Comparison of ENCODE assay signal across 8 mouse cellular contexts in the genomic region with DNA sequence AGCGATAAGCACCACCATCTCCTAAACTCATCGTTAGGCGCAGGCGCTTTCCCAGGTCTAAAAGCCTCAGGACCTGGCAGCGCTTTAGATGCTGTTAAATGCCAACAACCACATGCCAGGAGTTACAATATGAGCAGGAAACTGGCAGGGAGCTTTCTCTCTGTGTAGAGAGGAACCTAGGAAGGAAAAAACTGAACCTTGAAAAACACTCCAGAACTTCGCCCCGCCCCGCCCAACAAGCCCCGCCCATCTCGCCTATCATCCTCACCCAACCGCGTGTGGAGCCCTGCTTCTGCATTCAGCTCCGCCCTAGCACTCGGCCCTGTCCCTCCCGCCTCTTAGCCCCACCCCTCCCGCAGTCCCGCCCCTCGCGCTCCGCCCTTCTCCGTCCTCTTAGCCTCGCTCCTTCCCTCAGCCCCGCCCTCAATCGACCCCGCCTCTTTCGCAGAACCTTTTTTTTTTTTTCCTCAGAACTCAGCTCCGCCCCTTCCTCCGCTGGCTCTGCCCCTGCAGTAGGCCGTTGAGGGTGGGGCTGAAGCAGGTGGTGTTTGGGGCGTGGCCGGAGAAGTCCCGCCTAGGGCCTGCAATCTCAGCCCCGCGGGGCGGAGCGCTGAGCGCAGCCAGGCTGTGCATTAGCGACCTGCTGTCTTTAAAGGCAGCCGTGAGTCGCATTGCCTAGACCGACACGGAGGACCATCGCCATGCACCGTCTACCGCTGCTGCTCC. TPM values are rescaled to one million over a fixed set of nuclear protein-coding genes. Genes with fewer than 3 reads are reported as not detected.
DNase-seq lines count a peak whose midpoint lies in the region; ATAC-seq lines count a peak whose summit lies in the region.

A gene (plus strand): TSS at position 653 of the 726 bp plus-strand sequence.

- H3K36me3 ChIP-seq in lung, embryonic 16.5 days (ENCODE audit: control insufficient read depth, insufficient read depth, low read length): no peaks in the 10 kb centered on the region

- peak within 1 kb of the TSS; percentile 52 for H3K4me3 ChIP-seq in lung, embryonic 16.5 days (ENCODE audit: low read length)

- ATAC-seq in hematopoietic stem cell, adult 5-6 weeks (replicated peaks in 1 of 2; ENCODE audit: insufficient read depth in 1 of 2, low FRiP score in 2 of 2, low TSS enrichment in 1 of 2, low read depth in 1 of 2, poor library complexity in 2 of 2, severe bottlenecking in 2 of 2): peak; percentile 93
- ATAC-seq in lung, embryonic 16.5 days (ENCODE audit: low read depth): peak; percentile 97

- 0 out of 2 replicates have a peak, but pooled peaks cover 2% of the 10 kb centered on the region for H3K4me1 ChIP-seq in lung, embryonic 16.5 days (replicated peaks; ENCODE audit: control insufficient read depth, insufficient read depth, low read length)

- WGBS in lung, embryonic 16.5 days: 2% methylated on average over 45 of the region's 45 CpGs

- peak within 1 kb of the TSS; percentile 60 for H3K9ac ChIP-seq in lung, embryonic 16.5 days (ENCODE audit: low read length)

- H3K9me3 ChIP-seq in lung, embryonic 16.5 days (ENCODE audit: control insufficient read depth, low read length): no peaks in the 10 kb centered on the region

- no peaks in the 10 kb centered on the region for H3K27me3 ChIP-seq in lung, embryonic 16.5 days (ENCODE audit: control insufficient read depth, insufficient read depth, low read depth, low read length)

- peak within 1 kb of the TSS; percentile 60 for H3K4me2 ChIP-seq in lung, embryonic 16.5 days (ENCODE audit: low read depth, low read length)

- peak; percentile 84 for DNase-seq in MEL-GATA-1-ER (ENCODE audit: extremely low read depth, low read depth)
- DNase-seq in cerebellum, adult 8-10 months: peak; percentile 93
- peak; percentile 97 for DNase-seq in forelimb bud, embryonic 11.5 days (ENCODE audit: low read depth, low spot score)
- peak; percentile 83 for DNase-seq in layer of hippocampus, adult 9-10 months (ENCODE audit: low spot score)
- DNase-seq in ovary, postnatal 10 days (ENCODE audit: low spot score): peak; percentile 70
- peak; percentile 93 to 95 for DNase-seq in thymus, postnatal 10 days (ENCODE audit: low spot score in 2 of 2)

- H3K27ac ChIP-seq in lung, embryonic 16.5 days (ENCODE audit: low read length): peak within 1 kb of the TSS; percentile 85

RNA-seq across cellular contexts. Expression of the gene that starts here (rescaled TPM):
- 70.1 and 79.8 TPM in 2 replicates for total RNA-seq in hematopoietic stem cell, adult 5-6 weeks (2017)
- 22.8 TPM in 2 replicates for polyA plus RNA-seq in lung, embryonic 16.5 days (2015; fragmentation: Nextera tagmentation; extraction: Ambion mirVana)

Comparison
In these comparisons a context has a peak if more than half of its experiments do, and no peak if none do; other contexts are left out.
1. Peak in every context shown above with its lines: DNase-seq, ATAC-seq, H3K4me3 ChIP-seq and H3K27ac ChIP-seq.